Mouse (Mus musculus): ENCODE data around the gene Fance. TPM values are rescaled to one million over a fixed set of nuclear protein-coding genes. Genes with fewer than 3 reads are reported as not detected.

Gene Fance
- polyA plus RNA-seq, 1 experiment from 2014 or later, result 33.7 TPM

GRCm38 (mm10) chr17:28373821-28374220 is 60.5 kb downstream of the Fance start:
- Histone ChIP-seq H3K27ac (no peak overlapping the region), H3K9ac (no peak overlapping the region), H3K4me1 (peaks cover 17% of the 10 kb centered on the region), H3K4me3 (replicated peaks) (no peak overlapping the region), H3K9me3 (replicated peaks) (no peaks in the 10 kb centered on the region), H3K4me2 (0 out of 2 replicates have a peak overlapping the region, but pooled peaks have one; percentile 45), H3K27me3 (peaks cover 32% of the 10 kb centered on the region), H3K36me3 (no peaks in the 10 kb centered on the region)
- WGBS, result 15% methylated on average over 10 of the region's 10 CpGs
- 0 out of 2 replicates have a peak, but pooled peaks have one; percentile 35 for ATAC-seq (replicated peaks; ENCODE audit: low FRiP score)

- no peaks in the 10 kb centered on the region for H3K36me3 ChIP-seq
- WGBS, result 14% methylated on average over 16 of the region's 16 CpGs
- H3K9ac ChIP-seq, result 0 out of 2 replicates have a peak overlapping the region, but pooled peaks have one; percentile 8
- 0 out of 2 replicates have a peak, but pooled peaks have one; percentile 20 for ATAC-seq (replicated peaks; ENCODE audit: low FRiP score)
- no peaks in the 10 kb centered on the region for H3K9me3 ChIP-seq (replicated peaks)
- no peak overlapping the region for H3K27ac ChIP-seq
- peak overlapping the region; percentile 45 for H3K4me2 ChIP-seq
- H3K4me1 ChIP-seq, result peaks cover 17% of the 10 kb centered on the region
- peaks cover 32% of the 10 kb centered on the region for H3K27me3 ChIP-seq
- H3K4me3 ChIP-seq (replicated peaks), result no peak overlapping the region
Observed at GRCm38 (mm10) chr17:28374494-28374893, 61.2 kb downstream of the Fance start.

GRCm38 (mm10) chr17:28375592-28376061 is 62.3 kb downstream of the Fance start:
- Histone ChIP-seq H3K9me3 (replicated peaks) (no peaks in the 10 kb centered on the region), H3K27ac (no peak overlapping the region), H3K4me3 (replicated peaks) (no peak overlapping the region), H3K27me3 (peaks cover 35% of the 10 kb centered on the region), H3K4me2 (peak overlapping the region; percentile 33; the same call in 1 of the 2 replicates), H3K36me3 (no peaks in the 10 kb centered on the region), H3K9ac (no peak overlapping the region), H3K4me1 (peaks cover 17% of the 10 kb centered on the region)
- WGBS, result 12% methylated on average over 17 of the region's 17 CpGs
- peak; percentile 30; the same call in 1 of the 2 replicates for ATAC-seq (replicated peaks; ENCODE audit: low FRiP score)

Other genes starting within 250 kb of the Fance start
- gene Tcp11, start 232.9 kb upstream of the Fance start, polyA plus RNA-seq (2015; fragmentation: Nextera tagmentation; extraction: Ambion mirVana), result 5.8 and 6.1 TPM in 2 replicates
- gene Scube3, start 171.4 kb upstream of the Fance start, polyA plus RNA-seq (2015; fragmentation: Nextera tagmentation; extraction: Ambion mirVana), result 17.7 and 19.2 TPM in 2 replicates
- 36.3 and 40.1 TPM in 2 replicates for gene Zfp523, start 136.4 kb upstream of the Fance start, polyA plus RNA-seq (2015; fragmentation: Nextera tagmentation; extraction: Ambion mirVana)
- gene Def6, start 105.7 kb upstream of the Fance start, polyA plus RNA-seq (2015; fragmentation: Nextera tagmentation; extraction: Ambion mirVana), result 6.7 and 7.5 TPM in 2 replicates
- 2.3 and 2.7 TPM in 2 replicates for gene Ppard, start 80.8 kb upstream of the Fance start, polyA plus RNA-seq (2015; fragmentation: Nextera tagmentation; extraction: Ambion mirVana)
- gene Rpl10a, start 15.0 kb downstream of the Fance start, polyA plus RNA-seq (2015; fragmentation: Nextera tagmentation; extraction: Ambion mirVana), result 643 and 689 TPM in 2 replicates
- 9.8 and 11.0 TPM in 2 replicates for gene Tead3, start 37.3 kb downstream of the Fance start, polyA plus RNA-seq (2015; fragmentation: Nextera tagmentation; extraction: Ambion mirVana)
- gene Tulp1, start 51.7 kb downstream of the Fance start, polyA plus RNA-seq (2015; fragmentation: Nextera tagmentation; extraction: Ambion mirVana), result 5.6 and 6.4 TPM in 2 replicates
- 31.1 and 35.0 TPM in 2 replicates for gene Fkbp5, start 204.0 kb downstream of the Fance start, polyA plus RNA-seq (2015; fragmentation: Nextera tagmentation; extraction: Ambion mirVana)
- not detected in 2 replicates for gene Armc12, start 217.3 kb downstream of the Fance start, polyA plus RNA-seq (2015; fragmentation: Nextera tagmentation; extraction: Ambion mirVana)
- not detected in 2 replicates for gene Clpsl2, start 235.9 kb downstream of the Fance start, polyA plus RNA-seq (2015; fragmentation: Nextera tagmentation; extraction: Ambion mirVana)
- gene Clps, start 247.2 kb downstream of the Fance start, polyA plus RNA-seq (2015; fragmentation: Nextera tagmentation; extraction: Ambion mirVana), result 0.78 and 2.6 TPM in 2 replicates

Measured in kidney, embryonic 15.5 days (tissue).